Mouse (Mus musculus) heart, adult 2 months (tissue): Measurements from ENCODE around the gene Gemin4. TPM values are rescaled to one million over a fixed set of nuclear protein-coding genes. Genes with fewer than 3 reads are reported as not detected.

ENCODE experiments used
- DNase-seq, 2 experiments: peaks; one replicate each; pipeline ENCODE4 v3.0.0; 2021
- H3K27ac ChIP-seq: fragments of 200-600 bp; 2 replicates; pipeline ENCODE4 v1.8.1; 2022
- H3K27me3 ChIP-seq: fragments of 200-500 bp; 2 replicates; pipeline ENCODE4 v1.6.1; 2012; ENCODE audit warnings: mild to moderate bottlenecking, low read length, inconsistent platforms, mixed read lengths; ENCODE audit not compliant: control insufficient read depth, insufficient read depth
- H3K36me3 ChIP-seq: fragments of 200-500 bp; 2 replicates; pipeline ENCODE4 v1.6.1; 2012; ENCODE audit warnings: low read length, inconsistent platforms; ENCODE audit not compliant: control insufficient read depth, insufficient read depth
- H3K4me1 ChIP-seq: fragments of 200-500 bp; 2 replicates; pipeline ENCODE4 v1.6.1; 2011; ENCODE audit warnings: low read length; ENCODE audit not compliant: control insufficient read depth, insufficient read depth
- H3K4me3 ChIP-seq: fragments of 200-600 bp; 2 replicates; pipeline ENCODE4 v1.8.1; 2022
- H3K79me2 ChIP-seq: fragments of 200-500 bp; replicated peaks from 2 replicates; pipeline ENCODE4 v1.6.1; 2012; ENCODE audit warnings: mild to moderate bottlenecking, inconsistent platforms, low read length, moderate library complexity, mixed read lengths; ENCODE audit not compliant: control insufficient read depth, insufficient read depth
- H3K9ac ChIP-seq: fragments of 200-500 bp; 2 replicates; pipeline ENCODE4 v1.6.1; 2012; ENCODE audit warnings: low read depth, mild to moderate bottlenecking, control low read depth, inconsistent platforms, low read length, mixed read lengths
- CTCF ChIP-seq: fragments of 200-600 bp; IDR thresholded peaks from 2 replicates; pipeline ENCODE4 v1.8.1; 2022; ENCODE audit warnings: antibody characterized with exemption, mild to moderate bottlenecking, moderate library complexity
- EP300 ChIP-seq: fragments of 200-500 bp; IDR thresholded peaks from 2 replicates; pipeline ENCODE4 v1.6.1; 2011; ENCODE audit warnings: low read depth, low read length, control low read depth; ENCODE audit not compliant: insufficient read depth
- POLR2A ChIP-seq: fragments of 200-500 bp; IDR thresholded peaks from 2 replicates; pipeline ENCODE4 v1.6.1; 2011; ENCODE audit warnings: mild to moderate bottlenecking, low read depth, low read length, control low read depth; ENCODE audit not compliant: insufficient read depth
- WGBS: fragments of 180-500 bp; shearing (Covaris S2); methylation state at CpG from one replicate; pipeline ENCODE4 v1.1.7; 2018; 5-methylcytosine and 5-hydroxymethylcytosine counted together
- intact Hi-C: fragments of 180-260 bp; cut with DNase I; formaldehyde crosslinking; loops from one replicate; pipeline ENCODE4 v1.15.1; 2025
- polyA plus RNA-seq: library from polyadenylated mRNA; depleted of rRNA; stranded (reverse); fragments of >200 nt; gene quantifications from 2 replicates; pipeline ENCODE4 v1.2.3, GENCODE M21; 2012
- total RNA-seq, 2 experiments: library from RNA; stranded (reverse); gene quantifications; 2 replicates each; pipeline ENCODE4 v1.2.3; 2021

Gemin4 gene
- total and polyA plus RNA-seq, 3 experiments: 2.3 to 4.5 (median 3.9) TPM

DNA sequence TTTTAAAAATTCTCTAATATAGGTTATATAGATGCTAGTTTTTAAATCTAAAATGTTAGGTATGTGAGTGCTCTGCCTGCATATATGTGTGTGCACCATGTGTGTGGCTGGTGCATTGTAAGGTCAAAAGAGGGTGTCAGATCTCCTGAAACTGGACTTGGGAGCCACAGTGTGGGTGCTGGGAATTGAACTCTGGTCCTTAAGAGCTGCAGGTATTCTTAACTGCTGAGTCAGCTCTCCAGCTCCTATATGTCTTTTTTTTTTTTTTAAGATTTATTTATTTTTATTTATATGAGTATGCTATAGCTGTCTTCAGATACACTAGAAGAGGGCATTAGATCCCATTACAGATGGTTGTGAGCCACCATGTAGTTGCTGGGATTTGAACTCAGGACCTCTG lies 29.0 kb upstream of the Gemin4 start:
- Histone ChIP-seq H3K4me1 (peaks cover 2% of the 10 kb centered on the region), H3K36me3 (peaks cover 2% of the 10 kb centered on the region; the same call in 1 of the 2 replicates), H3K9ac (no peak overlapping the region), H3K27me3 (no peaks in the 10 kb centered on the region), H3K4me3 (no peak overlapping the region), H3K79me2 (no peaks in the 10 kb centered on the region), H3K27ac (no peak overlapping the region)
- intact Hi-C loops: no loop called here
- DNase-seq: no peak
- TF ChIP-seq CTCF: no peak
- no peak for TF ChIP-seq EP300
- TF ChIP-seq POLR2A: no peak

DNA sequence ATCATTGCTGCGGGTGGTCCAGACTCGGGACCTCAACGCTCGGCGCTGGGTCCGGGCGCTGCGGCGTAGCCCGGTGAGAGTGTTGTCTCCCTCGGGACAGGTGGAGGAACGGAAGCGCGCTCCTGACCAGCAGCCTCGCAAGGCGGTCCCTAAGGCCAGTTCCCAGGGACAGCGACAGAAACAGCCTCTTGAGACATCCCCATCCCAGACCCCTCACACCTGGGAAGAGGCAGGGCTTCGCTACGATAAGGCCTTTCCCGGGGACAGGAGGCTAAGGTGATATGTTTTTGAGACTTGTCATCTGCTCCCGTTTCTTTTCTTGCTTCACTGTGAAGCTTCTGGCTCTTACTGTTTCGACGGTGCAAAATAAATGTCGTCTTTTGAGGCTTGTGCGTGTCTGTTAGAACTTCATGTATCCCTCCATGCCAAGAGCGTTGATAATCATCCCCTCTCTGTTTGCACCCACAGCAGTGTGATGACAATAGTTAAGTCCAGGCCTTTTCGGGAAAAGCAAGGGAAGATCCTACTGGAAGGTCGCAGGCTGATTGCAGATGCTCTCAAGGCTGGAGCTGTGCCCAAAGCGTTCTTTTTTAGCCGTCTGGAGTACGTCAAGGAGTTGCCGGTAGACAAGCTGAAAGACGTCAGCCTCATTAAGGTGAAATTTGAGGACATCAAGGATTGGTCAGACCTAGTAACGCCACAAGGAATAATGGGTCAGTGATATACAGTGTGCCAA lies 26.5 kb upstream of the Gemin4 start:
- H3K27ac ChIP-seq: peak overlapping the region; percentile 82
- no peaks in the 10 kb centered on the region for H3K79me2 ChIP-seq
- peaks cover 3% of the 10 kb centered on the region for H3K4me1 ChIP-seq
- H3K36me3 ChIP-seq: peaks cover 2% of the 10 kb centered on the region; the same call in 1 of the 2 replicates
- intact Hi-C loops: no loop called here
- no peaks in the 10 kb centered on the region for H3K27me3 ChIP-seq
- peak overlapping the region; percentile 63 for H3K9ac ChIP-seq
- 3% methylated on average over 34 of the region's 34 CpGs for WGBS
- no peak for DNase-seq
- TF ChIP-seq EP300: no peak
- TF ChIP-seq POLR2A: no peak
- TF ChIP-seq CTCF: no peak
- peak overlapping the region; percentile 93 for H3K4me3 ChIP-seq

DNA sequence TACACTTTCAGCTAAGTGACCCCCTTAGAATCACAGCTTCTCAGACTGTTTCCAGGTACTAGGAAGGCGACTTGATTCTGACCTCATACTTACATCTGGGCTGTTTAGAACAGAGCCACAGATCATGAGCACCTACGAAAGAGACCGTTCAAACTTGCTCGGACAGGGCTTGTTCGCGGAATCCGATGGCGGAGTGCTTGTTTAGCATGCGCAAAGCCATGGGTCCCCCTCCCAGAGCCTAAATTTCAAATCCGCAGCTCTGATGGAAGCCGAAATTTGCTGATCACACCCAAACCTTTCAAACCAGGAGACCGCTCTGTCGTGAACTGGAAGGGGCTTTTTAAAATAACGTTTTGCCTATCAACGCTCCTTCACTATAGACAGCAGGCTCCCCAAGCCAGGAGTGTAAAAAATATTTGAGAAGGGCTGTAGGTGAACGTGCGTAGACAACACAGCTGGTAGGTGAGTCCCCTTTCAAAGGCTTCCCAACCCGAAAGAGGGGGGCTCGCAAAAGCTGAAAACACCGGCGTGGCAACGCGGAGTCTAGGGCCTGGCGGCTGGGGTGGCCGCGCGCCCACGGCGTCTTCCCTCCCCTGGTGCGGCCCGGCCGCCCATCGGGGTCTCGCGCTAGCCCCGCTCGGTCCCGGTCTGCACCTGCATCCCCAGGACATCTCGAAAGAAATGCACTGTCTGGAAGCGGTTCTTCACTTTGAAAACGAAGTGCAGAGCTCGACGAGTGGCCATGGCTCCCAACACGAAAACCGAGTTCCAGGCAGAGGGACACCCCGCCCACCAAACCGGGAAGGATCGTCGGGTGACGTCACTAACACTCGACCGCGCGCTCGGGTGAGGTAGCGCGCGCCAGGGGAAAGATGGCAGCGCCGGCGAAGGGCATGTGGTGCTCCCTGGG lies 25.7 kb upstream of the Gemin4 start, which contains the start of the genes Mrm3 and Glod4:
Mrm3 (plus strand) TSS at position 815 of the 910 bp plus-strand sequence.
Glod4 (minus strand) TSS at position 825 of the 910 bp plus-strand sequence.
- under 1% methylated on average over 61 of the region's 61 CpGs for WGBS

DNA sequence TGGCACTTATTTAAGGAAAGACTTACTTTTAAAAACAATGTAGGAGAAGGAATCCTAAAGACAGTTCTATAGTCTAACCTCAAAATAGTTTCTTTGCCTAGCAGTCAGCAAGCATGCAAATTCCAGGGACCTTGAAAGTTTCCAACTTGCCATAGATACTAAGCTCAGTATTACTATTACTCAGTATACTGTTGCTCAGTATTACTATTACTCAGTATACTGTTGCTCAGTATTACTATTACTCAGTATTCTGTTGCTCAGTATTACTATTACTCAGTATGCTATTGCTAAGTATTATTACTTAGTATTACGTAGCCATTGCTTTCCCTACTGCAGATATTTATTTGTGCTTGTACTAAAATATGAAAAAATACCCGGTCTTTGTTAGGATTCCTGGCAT lies 22.3 kb upstream of the Gemin4 start:
- H3K9ac ChIP-seq: no peak overlapping the region
- no peaks in the 10 kb centered on the region for H3K79me2 ChIP-seq
- peaks cover 3% of the 10 kb centered on the region for H3K4me1 ChIP-seq
- peaks cover 2% of the 10 kb centered on the region; the same call in 1 of the 2 replicates for H3K36me3 ChIP-seq
- H3K27me3 ChIP-seq: no peaks in the 10 kb centered on the region
- DNase-seq: no peak
- TF ChIP-seq EP300 (no peak), POLR2A (no peak), CTCF (no peak)
- no peak overlapping the region for H3K4me3 ChIP-seq
- no peak overlapping the region for H3K27ac ChIP-seq
- intact Hi-C loops: no loop called here
- 94% methylated on average over 2 of the region's 2 CpGs for WGBS

More for the DNA sequence above, 25.7 kb upstream of the Gemin4 start, which contains the start of the genes Mrm3 and Glod4:
- Histone ChIP-seq H3K36me3 (peaks cover 2% of the 10 kb centered on the region; the same call in 1 of the 2 replicates), H3K4me3 (peak within 1 kb of the TSS; percentile 93), H3K79me2 (no peaks in the 10 kb centered on the region), H3K27me3 (no peaks in the 10 kb centered on the region), H3K27ac (peak within 1 kb of the TSS; percentile 82), H3K9ac (peak within 1 kb of the TSS; percentile 76), H3K4me1 (peaks cover 3% of the 10 kb centered on the region)
- peak; percentile 91 to 95 for DNase-seq
- TF ChIP-seq EP300 (no peak), POLR2A (peak; percentile 78), CTCF (no peak)
- intact Hi-C loops: no loop called here

DNA sequence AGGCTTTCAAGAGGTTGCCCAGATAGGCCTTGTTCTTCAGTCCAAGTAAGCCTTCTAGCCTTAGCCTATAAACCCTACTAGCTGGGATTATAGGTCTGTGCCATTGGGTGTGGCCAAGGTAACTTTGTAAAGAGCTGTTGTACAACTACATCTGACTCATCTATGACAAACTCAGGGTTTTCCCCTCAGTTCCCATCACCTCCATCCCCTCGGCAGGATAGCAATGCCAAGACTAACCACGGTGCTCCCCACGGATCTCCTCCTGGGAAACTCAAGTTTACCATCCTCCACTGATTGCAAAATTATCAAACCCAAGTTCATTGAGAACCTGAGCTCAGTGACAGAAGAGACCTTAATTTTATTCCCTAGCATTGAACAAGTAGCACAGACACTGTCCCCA lies 18.7 kb upstream of the Gemin4 start:
- Histone ChIP-seq H3K79me2 (no peaks in the 10 kb centered on the region), H3K4me1 (0 out of 2 replicates have a peak, but pooled peaks cover 1% of the 10 kb centered on the region), H3K27ac (no peak overlapping the region), H3K9ac (no peak overlapping the region), H3K27me3 (no peaks in the 10 kb centered on the region), H3K4me3 (no peak overlapping the region), H3K36me3 (no peaks in the 10 kb centered on the region)
- intact Hi-C loops: no loop called here
- no peak for DNase-seq
- WGBS: 87% methylated on average over 3 of the region's 3 CpGs
- TF ChIP-seq CTCF: no peak
- TF ChIP-seq EP300: no peak
- no peak for TF ChIP-seq POLR2A

DNA sequence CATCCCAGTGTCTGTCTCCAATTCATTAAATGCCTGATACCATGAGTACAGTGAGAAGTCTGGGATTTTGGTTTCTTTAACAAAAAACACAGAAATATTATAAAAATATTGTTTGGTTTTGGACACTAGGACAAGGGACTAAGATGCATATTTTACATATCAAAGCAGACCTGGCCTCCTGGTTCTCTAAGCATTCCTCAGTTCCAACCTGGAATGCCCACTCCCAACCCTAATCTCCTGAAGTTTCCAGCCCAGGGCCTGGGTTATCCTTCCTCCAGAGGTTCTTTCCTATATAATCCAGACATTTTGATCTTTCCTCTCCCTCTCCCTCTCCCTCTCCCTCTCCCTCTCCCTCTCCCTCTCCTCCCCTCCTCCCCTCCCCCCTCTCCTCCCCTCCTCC lies 7.6 kb upstream of the Gemin4 start:
- no peak overlapping the region for H3K27ac ChIP-seq
- H3K27me3 ChIP-seq: no peaks in the 10 kb centered on the region
- H3K36me3 ChIP-seq: no peaks in the 10 kb centered on the region
- H3K9ac ChIP-seq: no peak overlapping the region
- no peak overlapping the region for H3K4me3 ChIP-seq
- no peaks in the 10 kb centered on the region for H3K4me1 ChIP-seq
- H3K79me2 ChIP-seq: no peaks in the 10 kb centered on the region
- intact Hi-C loops: no loop called here
- DNase-seq: no peak
- TF ChIP-seq EP300: no peak
- no peak for TF ChIP-seq CTCF
- no peak for TF ChIP-seq POLR2A
